Mouse (Mus musculus): Measurements from ENCODE around the gene Cend1.
"Not testable (repeated sequence)": the region's sequence is repeated elsewhere in the genome, so short reads cannot be mapped to it uniquely, and the experiment has no call there.

The Cend1 gene

DNA sequence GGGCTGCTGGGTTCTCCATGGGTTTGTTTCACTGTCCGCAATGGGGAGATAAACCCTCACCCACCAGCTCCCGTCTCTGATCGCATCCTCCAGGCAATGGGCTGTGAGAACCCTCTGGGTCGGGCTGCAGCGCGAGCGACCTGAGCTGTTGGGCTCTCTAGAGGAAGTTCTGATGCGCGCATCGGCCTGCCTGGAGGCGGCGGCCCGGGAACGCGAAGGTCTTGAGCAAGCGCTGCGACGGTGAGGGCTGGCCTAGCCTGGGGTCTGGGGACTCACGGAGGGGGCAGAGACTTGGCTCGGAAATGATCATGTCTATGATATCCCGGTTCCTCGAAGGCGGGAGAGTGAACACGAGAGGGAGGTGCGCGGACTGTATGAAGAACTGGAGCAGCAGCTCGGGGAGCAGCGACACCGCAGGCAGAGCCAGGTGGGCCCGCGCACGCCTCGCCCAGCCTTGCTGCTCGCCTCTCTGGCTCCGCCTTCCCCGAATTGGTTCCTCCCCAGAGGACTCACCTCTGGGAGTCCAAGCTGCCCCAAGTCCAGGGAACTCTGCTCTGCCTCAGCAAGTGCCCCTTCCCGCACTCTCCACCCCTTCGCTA, 35.4 kb upstream of the Cend1 start:
- peak in 1 of 2 experiments; percentile 75 for DNase-seq

DNA sequence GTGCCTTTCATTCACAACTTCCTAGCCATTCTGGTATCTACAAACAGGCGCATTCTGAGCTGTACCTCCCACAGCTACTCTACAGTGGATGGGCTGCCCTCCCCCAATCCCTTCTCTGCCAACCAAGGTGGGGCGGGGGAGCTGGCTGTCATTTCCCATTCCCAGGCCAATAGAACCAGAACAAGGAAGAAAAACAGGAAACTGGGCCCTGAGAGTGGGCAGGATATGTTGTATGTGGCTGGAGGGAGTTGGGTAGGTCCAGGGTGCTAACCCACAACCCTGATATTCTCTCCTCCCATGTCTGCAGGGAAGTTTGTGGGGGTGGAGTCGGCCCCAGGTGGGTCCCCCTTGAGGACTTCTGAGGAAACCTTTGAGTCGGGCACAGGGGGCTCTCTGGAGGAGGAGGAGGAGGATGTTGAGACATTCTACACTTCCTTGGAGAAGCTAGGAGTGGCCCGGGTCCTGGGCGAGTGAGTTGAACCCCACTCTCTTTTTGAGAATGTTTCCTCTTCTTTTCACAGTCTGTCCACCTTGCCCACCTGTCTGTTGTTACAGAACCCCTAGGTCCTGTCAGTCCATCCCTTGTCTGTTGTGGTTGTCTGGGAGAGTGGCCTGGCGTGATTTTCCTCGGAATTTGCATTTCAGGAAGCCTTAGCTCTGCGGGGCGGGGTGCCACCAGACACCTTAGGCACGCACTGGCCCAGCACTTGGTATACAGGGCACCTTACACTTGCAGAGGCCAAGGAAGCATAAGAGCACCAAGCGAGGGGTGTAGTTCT, 34.7 kb upstream of the Cend1 start:
- peak; percentile 78 to 80 for DNase-seq

DNA sequence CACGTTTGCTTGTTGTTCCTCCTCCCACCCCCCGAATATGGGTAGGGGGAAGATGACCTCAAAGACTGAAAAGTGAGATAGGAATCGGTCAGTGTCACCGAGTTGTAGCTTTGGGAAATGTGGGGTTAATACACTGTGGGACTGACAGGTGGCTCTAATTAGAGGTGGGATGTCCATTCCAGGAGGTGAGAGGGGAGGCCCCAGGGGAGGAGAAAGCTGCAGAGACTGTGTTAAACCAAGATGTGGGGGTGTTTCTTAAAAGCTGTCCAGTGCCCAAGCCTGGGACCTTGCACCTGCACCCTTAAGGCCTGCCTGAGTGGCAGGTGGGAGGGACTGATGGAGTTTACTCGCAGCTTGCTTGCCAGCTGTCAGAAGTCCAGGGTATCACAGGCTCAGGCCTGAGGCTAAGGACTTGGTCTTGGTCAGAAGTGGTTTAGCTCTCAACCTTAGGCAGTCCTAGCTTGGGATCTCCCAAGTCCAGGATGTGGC, 33.1 kb upstream of the Cend1 start:
- DNase-seq = peak; percentile 83 to 84

DNA sequence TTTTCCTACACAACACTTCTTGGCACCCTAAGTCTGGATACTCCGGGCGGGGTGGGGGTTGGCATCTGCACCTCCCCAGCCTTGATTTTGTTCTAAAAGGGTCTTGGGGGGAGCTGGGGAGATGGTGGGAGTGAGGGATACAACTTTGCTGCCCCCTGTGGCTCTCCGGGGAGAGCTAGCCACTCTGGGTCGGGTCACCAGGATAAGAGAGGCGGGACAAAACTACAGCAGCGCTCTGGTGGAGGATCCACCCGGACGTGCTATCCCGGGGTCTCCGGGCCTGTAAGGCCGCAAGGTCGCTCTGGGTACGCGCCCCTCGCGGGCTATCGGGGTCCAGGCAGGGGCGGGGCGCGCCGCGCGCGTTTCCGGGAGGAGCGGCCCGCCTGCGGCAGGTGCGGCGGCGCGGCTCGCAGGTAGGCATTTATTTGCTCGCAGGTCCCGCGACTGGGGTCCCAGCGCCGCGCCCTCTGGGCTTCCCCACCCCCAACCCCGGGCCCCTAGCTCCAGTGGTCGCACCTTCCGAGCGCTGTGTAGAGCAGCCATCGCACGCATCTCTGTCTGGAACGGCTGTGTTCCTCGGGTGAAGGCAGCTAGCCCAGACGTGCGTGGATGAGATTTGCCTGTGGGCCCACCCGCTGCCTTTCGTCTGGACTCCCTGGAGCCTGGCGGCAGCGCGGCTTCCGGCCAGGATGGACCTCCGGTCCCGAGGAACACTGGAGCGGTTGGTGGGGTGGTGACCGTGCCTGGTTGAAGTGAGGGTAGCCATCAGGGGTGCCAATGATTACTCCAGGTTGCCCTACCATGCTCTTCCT, 32.4 kb upstream of the Cend1 start:
- peak in 1 of 2 experiments; percentile 66 for DNase-seq

DNA sequence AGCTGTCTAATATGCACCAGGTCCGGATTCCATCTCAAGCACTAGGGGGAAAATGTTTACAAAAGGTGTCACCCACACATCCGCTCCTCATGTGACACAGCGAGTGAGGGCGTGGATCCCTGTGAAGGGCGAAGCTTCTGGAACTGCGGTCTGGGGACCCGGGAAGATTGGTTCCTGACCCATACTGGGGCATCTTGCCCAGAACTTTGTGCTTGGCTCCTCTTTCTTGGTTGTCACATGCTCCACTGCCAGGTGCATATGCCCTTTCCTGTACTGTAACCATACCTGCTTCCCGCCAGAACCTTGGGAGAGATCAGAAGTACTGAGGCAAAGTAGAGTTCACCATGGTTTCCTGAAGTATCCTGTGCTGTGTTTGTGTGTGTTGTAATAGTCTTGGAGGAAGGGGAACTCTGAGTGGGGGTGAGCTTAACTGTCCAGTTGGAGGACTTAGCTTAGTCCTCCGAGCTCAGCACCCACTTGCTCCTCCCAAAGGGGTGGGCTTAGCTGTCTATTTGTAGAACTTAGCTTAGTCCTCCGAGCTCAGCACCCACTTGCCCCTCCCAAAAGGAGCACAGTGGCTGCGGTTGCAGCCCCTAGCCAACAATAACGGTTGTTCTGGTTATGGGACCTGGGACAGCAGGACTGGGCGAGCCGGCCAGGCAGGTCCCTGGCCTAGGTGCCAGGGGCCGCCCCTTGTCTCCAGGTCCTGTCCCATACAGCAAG, 31.3 kb upstream of the Cend1 start, which contains the start of gene Cracr2b:
Gene Cracr2b, plus strand, starts transcription at position 704 of the 723 bp plus-strand sequence.
- DNase-seq = no peak

DNA sequence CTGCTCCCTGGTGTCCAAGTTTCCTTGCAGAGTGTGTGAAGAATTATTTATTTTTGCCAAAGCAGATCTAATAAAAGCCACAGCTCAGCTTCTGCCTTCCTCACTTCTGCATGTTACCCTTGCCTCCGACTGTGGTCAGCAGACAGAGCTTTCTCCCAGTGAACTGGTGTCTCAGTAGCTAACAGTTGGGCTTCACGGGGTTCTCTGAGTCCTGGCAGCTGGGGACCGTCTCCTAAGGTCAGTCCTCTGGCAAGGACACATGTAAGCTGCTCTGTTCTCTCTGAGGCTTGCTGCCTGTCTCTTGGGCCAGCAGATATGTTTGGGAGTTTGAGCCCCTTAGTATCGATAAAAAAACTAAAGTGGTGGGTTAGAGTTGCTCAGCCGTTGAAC, 30.7 kb upstream of the Cend1 start:
- DNase-seq = no peak

DNA sequence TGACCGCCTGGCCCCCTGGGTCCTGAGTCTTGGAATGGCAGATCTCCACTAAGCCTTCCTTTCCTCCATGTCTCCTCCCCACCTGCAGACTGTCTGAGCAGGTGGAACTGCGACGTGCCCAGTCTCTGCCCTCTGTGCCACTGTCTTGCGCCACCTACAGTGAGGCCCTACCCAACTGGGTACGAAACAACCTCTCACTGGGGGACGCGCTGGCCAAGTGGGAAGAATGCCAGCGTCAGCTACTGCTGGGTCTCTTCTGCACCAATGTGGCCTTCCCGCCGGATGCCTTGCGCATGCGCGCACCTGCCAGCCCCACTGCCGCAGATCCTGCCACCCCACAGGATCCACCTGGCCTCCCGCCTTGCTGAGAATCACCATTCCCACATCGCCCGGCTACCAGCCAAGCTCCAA, 30.0 kb upstream of the Cend1 start:
- no peak for DNase-seq

DNA sequence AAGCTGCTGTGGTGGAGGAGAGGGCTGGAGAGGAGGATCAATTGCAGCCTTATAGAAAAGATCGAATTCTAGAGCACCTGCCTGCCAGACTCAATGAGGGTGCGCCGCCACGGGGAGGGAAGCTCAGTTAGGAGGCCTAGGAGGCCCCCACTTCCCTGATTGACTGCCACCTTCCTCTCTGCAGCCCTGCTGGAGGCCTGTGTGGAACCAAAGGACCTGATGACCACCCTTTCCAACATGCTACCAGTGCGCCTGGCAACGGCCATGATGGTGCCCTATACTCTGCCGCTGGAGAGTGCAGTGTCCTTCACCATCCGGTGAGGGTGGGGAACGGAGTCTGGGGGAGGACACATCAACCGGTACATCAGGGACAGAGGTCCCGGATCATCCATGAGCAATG, 29.4 kb upstream of the Cend1 start:
- no peak for DNase-seq

DNA sequence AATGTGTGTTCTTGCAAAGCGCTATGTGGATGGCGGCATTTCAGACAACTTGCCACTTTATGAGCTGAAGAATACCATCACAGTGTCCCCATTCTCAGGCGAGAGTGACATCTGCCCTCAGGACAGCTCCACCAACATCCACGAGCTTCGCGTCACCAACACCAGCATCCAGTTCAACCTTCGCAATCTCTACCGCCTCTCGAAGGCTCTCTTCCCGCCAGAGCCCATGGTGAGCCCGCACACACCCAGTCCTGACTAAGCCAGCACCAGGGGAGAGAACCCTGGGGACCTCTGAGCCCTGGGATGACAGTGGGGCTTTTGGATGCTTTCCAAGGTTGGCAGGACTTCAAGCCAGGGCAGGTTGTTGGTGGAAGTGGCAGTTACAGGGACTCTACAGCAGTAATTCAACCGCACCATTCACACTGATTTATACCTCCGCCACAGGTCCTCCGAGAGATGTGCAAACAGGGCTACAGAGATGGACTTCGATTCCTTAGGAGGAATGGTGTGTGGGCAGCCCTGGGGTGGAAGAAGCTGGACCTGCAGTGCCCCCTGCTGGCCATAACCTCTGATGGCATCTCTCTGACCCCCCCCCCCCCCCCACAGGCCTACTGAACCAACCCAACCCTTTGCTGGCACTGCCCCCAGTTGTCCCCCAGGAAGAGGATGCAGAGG, 28.8 kb upstream of the Cend1 start:
- DNase-seq = peak; percentile 70 to 86

DNA sequence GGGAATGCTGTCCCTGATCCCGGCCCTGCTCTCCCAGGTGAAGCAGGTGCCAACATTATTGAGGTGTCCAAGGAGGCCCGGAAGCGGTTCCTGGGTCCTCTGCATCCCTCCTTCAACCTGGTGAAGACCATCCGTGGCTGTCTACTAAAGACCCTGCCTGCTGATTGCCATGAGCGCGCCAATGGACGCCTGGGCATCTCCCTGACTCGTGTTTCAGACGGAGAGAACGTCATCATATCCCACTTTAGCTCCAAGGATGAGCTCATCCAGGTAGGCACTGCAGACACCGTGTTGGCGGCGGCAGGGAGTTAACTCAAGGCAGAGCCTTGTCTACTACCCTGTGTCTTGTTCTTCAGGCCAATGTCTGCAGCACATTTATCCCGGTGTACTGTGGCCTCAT, 27.9 kb upstream of the Cend1 start:
- DNase-seq = no peak

DNA sequence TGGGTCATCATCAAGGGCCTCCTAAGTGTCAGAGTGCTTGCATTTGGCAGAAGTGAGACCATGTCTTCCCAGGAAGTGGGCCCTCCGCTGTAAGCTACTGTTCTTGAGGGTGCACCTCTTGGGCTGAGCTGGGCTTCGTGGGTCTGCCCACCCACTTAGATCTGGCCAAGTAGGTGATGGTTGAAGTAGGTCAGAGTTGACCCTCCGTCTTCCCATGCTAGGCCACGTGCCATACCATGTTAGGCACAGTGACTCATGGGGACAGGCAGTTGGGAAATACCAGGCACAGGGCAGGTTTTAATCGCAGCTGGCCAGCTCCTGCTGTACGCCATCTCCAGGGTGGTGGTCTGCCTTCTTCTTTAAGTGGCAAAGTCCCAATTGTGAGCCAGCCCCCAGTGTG, 27.4 kb upstream of the Cend1 start:
- DNase-seq = no peak

DNA sequence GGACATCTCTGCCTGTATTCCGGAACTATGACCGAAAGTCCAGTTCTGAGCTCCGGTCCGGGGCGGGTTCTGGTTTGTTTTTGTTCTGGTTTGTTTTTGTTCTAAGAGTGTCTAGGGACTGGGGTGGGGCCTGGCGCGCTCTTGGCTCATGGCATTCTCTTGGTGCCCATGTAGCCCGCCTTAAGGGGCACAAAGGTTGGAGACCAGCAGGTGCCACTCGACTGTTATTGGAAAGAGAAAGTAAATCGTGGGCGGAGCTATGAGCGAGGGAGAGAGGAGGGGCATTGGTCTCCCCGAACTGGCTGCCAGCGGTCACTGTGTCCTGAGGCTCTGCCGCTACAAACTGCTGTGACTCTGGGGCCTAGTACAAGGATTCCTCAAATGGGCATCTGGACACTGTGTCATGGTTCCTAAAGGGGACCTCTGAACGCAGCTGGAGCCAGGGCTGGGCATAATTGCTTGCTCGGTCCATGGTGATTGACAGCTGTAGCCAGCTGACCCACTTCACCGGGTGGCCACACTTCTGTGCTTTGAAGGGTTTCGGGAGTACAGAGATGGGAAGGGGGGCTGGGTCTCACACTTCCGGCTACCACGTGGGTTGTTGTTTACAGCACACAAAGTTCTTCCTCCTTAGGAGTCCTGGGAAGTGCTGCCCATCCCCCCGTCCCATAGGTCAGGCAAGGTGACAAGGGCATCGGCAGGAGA, 26.5 kb upstream of the Cend1 start:
- DNase-seq = peak; percentile 89 to 93

DNA sequence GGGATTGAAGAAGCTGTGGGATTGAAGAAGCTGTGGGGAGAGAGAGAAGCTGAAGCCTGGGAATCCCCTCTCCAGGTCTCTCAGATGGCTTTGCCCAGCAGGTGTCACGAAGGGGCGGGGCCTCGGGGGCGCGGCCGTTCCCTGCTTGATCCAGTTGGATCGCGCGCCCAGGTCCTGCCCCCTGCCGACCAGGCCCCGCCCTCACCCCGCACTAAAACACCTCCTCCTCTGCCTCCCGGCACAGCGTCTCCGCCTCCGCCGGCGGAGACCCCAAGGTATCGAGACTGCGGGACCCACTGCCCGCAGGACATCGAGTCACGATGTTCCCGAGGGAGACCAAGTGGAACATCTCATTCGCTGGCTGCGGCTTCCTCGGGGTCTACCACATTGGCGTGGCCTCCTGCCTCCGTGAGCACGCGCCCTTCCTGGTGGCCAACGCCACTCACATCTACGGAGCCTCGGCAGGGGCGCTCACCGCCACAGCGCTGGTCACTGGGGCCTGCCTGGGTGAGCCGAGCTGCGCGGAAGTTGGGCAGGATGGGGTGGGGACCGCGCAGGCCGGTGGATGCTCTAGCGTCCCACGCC, 25.8 kb upstream of the Cend1 start, which contains the start of gene Pnpla2:
Gene Pnpla2, plus strand, starts transcription at position 232 of the 585 bp plus-strand sequence.
- peak; percentile 98 to 100 for DNase-seq

DNA sequence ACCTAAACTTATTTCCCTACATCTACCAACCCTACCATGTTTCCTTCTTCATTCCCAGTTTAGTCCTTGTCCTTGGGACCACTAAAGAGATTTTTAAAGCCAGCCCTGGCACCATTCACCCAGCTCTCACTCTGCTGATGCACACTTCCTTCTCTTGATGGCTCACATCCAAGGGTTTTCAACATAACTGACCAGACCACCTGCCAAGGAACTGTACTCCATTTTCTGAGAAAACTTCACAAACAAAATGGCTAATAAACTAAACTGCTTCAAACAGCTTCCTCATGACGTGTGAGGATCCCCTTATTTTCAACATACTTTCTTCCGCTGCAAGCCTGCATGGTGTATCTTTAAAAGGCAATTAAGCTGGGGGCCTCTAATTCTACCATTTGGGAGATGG, 24.3 kb upstream of the Cend1 start:
- no peak for DNase-seq

DNA sequence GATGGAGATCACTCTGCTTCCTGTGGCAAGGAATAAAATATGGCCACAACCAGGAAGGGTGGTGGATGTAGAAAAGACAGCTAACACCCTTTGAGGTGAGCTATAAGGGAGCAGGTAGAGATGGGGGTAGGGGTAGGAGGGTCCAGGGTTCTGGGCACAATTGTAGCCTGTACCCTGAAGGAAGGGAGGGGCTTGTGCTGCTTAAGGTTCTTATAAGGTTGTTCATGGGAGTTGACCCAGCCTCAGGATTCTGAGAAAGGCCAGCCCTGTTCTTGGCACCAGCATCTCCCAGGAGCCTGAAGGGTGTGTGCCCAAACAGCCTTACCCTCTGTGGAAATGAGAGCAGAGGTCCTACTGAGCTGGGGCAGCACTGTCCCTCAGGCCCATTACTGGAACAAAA, 22.6 kb upstream of the Cend1 start:
- DNase-seq = no peak

DNA sequence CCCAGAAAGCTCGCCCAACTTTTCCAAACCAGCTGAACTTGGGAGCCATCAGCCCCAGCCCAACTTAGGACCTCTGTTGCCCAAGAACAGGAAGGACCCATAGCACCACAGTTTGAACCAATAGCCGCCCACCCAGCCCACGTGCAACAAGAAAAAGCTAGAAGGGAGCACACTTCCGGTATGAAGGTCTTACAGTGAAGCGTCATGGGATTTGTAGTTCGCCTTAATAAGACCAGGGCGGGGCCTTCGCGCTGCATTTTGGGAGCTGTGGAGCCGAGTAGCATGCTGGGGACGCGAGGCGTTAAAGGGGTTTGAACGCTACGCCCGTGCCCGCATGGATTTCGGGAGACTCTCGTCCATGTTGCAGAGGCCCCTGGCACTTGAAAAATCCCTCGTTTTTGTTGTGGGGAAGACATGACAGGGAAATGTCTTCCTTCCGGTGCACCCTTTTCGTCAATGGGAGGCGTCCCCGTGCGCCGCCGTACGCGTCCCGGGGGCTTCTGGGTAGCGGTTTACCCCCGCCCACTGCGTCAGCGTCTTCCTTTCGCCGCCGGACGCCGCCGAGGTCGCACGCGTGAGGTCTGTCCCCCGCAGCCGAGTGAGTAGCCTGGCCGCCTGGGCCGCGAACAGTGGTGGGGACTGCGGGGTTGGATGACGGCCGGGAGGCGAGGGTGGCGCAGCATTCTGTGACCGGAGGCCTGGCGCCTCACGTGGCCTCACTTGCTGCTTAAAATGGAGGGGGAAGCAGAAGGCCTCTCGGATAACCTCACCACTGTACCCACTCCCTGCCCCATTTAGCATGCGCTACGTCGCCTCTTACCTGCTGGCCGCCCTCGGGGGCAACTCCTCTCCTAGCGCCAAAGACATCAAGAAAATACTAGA, 18.1 kb upstream of the Cend1 start, which contains the start of gene Rplp2:
Gene Rplp2, plus strand, starts transcription at position 261 of the 882 bp plus-strand sequence.
- peak; percentile 95 to 96 for DNase-seq

DNA sequence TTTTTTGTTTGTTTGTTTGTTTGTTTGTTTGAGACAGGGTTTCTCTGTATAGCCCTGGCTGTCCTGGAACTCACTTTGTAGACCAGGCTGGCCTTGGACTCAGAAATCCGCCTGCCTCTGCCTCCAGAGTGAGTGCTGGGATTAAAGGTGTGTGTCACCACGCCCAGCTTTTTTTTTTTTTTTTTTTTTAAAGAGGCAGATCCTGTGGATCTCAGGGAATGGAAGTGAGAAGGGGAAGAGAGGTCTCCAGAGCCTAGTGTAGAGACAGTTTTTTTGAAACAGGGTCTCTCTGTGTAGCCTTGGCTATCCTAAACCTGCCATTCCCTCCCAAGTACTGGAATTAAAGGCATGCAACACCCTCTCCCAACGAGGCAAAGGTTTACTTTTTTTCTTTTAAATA, 17.1 kb upstream of the Cend1 start:
- DNase-seq = not testable (repeated sequence)

DNA sequence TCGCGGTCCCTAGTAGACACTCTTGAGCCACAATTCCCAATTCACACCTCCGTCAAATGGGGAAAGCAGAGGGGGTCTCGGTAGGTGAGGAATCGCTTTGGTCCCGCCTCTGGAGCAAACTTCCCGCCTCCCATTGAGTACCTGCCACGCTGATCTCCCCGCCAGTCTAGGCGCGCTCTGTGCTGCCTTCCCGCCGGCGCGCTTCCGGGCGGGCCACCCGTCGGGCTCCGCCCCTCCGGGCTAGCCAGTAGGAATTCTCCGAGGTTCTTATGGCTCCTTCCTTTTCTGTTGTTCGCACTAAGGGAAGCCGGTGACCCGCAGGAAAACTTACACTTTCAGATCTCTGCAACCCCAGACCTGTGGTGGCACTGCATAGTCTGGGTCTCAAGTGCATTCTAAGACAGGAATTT, 14.5 kb upstream of the Cend1 start, which contains the start of gene Pidd1:
Gene Pidd1, minus strand, starts transcription at position 198 of the 410 bp plus-strand sequence.
- peak; percentile 77 to 85 for DNase-seq

DNA sequence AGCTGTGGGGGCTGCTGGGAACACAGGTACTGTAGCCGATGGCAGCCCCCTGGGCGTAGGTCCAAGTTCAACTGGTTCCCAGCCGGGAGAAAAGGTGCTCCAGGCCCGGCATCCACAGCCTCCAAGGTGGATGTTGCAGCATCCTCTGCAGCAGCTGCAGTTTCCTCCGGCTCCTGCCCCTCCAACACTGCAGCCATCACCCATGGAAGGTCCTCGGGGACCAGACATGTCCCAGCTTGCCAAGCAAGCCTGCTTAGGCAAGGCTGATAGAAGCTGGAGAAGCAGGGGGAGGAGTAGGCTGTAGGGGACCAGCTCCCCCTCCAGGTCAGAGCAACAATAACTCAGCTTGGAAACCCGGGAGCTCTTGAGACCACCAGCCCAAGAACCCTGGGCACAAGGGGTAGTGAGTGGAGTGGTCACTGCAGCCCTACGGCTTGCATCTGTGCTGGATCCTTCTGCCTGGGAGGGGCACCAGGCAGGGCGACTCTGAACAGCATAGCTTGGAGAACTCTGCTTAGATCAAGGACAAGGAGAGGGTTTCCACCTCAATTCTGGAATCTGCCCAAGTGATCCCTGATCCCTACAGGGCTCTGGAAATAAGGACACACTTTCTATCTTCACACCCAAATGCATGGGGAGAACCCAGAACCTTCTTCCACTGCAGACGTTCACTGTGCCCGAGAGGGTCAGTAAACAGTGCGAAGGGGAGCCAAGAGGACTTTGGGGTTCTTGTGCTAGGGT, 14.0 kb upstream of the Cend1 start:
- peak in 1 of 2 experiments; percentile 42 for DNase-seq

All from kidney, postnatal 36 days (tissue).